Mouse (Mus musculus): Measurements from ENCODE around the gene Cavin1. TPM values are rescaled to one million over a fixed set of nuclear protein-coding genes. Genes with fewer than 3 reads are reported as not detected.

Gene Cavin1
- polyA plus RNA-seq, 2 experiments = 96.8 to 135 TPM

- DNase-seq (ENCODE audit: low spot score) = no peak
- H3K4me3 ChIP-seq (replicated peaks; ENCODE audit: low read length) = no peak overlapping the region
- no peaks in the 10 kb centered on the region for H3K9me3 ChIP-seq (ENCODE audit: control insufficient read depth, low read length)
- peaks cover 65% of the 10 kb centered on the region for H3K36me3 ChIP-seq (ENCODE audit: control insufficient read depth, insufficient read depth, low read length)
- no peak for TF ChIP-seq POLR2A (IDR thresholded peaks at IDR 0.05; ENCODE audit: borderline replicate concordance, extremely low read depth, insufficient read depth, insufficient read length)
- 88% methylated on average over 4 of the region's 4 CpGs for WGBS
- no peak for ATAC-seq (ENCODE audit: low FRiP score, low read depth)
- H3K4me2 ChIP-seq (replicated peaks; ENCODE audit: low read depth, low read length, severe bottlenecking) = no peak overlapping the region
- no peaks in the 10 kb centered on the region for H3K27me3 ChIP-seq (ENCODE audit: control insufficient read depth, insufficient read depth, low read length)
- H3K4me1 ChIP-seq (ENCODE audit: control insufficient read depth, insufficient read depth, low read length) = no peaks in the 10 kb centered on the region
- H3K9ac ChIP-seq (ENCODE audit: low read depth, low read length, severe bottlenecking) = no peak overlapping the region
- no peak overlapping the region for H3K27ac ChIP-seq (replicated peaks; ENCODE audit: low read depth, low read length)
Observed at GRCm38 (mm10) chr11:100906885-100907284, 63.8 kb downstream of the Cavin1 start.

Other genes with a start within 250 kb of the Cavin1 start
- 188 and 227 TPM in 2 replicates for gene Rab5c, start 232.7 kb downstream of the Cavin1 start, polyA plus RNA-seq (2012; rRNA removed)
- 73.2 and 75.1 TPM in 2 replicates for gene Rab5c, start 232.7 kb downstream of the Cavin1 start, polyA plus RNA-seq (2014; fragmentation: Nextera tagmentation; extraction: Ambion mirVana)
- 0.09 TPM in 2 replicates for gene Kcnh4, start 210.9 kb downstream of the Cavin1 start, polyA plus RNA-seq (2012; rRNA removed)
- gene Kcnh4, start 210.9 kb downstream of the Cavin1 start, polyA plus RNA-seq (2014; fragmentation: Nextera tagmentation; extraction: Ambion mirVana) = not detected in 2 replicates
- not detected in 2 replicates for gene Hcrt, start 208.0 kb downstream of the Cavin1 start, polyA plus RNA-seq (2012; rRNA removed)
- gene Hcrt, start 208.0 kb downstream of the Cavin1 start, polyA plus RNA-seq (2014; fragmentation: Nextera tagmentation; extraction: Ambion mirVana) = not detected in 2 replicates
- gene Ghdc, start 199.9 kb downstream of the Cavin1 start, polyA plus RNA-seq (2012; rRNA removed) = 12.1 and 14.0 TPM in 2 replicates
- gene Ghdc, start 199.9 kb downstream of the Cavin1 start, polyA plus RNA-seq (2014; fragmentation: Nextera tagmentation; extraction: Ambion mirVana) = 3.7 and 5.7 TPM in 2 replicates
- 24.4 and 27.0 TPM in 2 replicates for gene Stat5b, start 120.2 kb downstream of the Cavin1 start, polyA plus RNA-seq (2012; rRNA removed)
- gene Stat5b, start 120.2 kb downstream of the Cavin1 start, polyA plus RNA-seq (2014; fragmentation: Nextera tagmentation; extraction: Ambion mirVana) = 21.9 and 22.1 TPM in 2 replicates
- 8.0 and 11.3 TPM in 2 replicates for gene Stat5a, start 111.5 kb downstream of the Cavin1 start, polyA plus RNA-seq (2012; rRNA removed)
- 5.3 and 7.8 TPM in 2 replicates for gene Stat5a, start 111.5 kb downstream of the Cavin1 start, polyA plus RNA-seq (2014; fragmentation: Nextera tagmentation; extraction: Ambion mirVana)
- gene Stat3, start 31.3 kb downstream of the Cavin1 start, polyA plus RNA-seq (2012; rRNA removed) = 56.1 and 66.2 TPM in 2 replicates
- gene Stat3, start 31.3 kb downstream of the Cavin1 start, polyA plus RNA-seq (2014; fragmentation: Nextera tagmentation; extraction: Ambion mirVana) = 63.0 and 65.9 TPM in 2 replicates
- gene Atp6v0a1, start 38.6 kb upstream of the Cavin1 start, polyA plus RNA-seq (2012; rRNA removed) = 60.9 and 72.8 TPM in 2 replicates
- gene Atp6v0a1, start 38.6 kb upstream of the Cavin1 start, polyA plus RNA-seq (2014; fragmentation: Nextera tagmentation; extraction: Ambion mirVana) = 31.8 and 32.7 TPM in 2 replicates
- gene Naglu, start 99.1 kb upstream of the Cavin1 start, polyA plus RNA-seq (2012; rRNA removed) = 12.8 and 18.5 TPM in 2 replicates
- gene Naglu, start 99.1 kb upstream of the Cavin1 start, polyA plus RNA-seq (2014; fragmentation: Nextera tagmentation; extraction: Ambion mirVana) = 9.8 and 10.3 TPM in 2 replicates
- 0.23 and 0.42 TPM in 2 replicates for gene Hsd17b1, start 107.5 kb upstream of the Cavin1 start, polyA plus RNA-seq (2012; rRNA removed)
- not detected in 2 replicates for gene Hsd17b1, start 107.5 kb upstream of the Cavin1 start, polyA plus RNA-seq (2014; fragmentation: Nextera tagmentation; extraction: Ambion mirVana)
- gene Coasy, start 111.7 kb upstream of the Cavin1 start, polyA plus RNA-seq (2012; rRNA removed) = 49.1 and 64.3 TPM in 2 replicates
- 41.9 and 43.3 TPM in 2 replicates for gene Coasy, start 111.7 kb upstream of the Cavin1 start, polyA plus RNA-seq (2014; fragmentation: Nextera tagmentation; extraction: Ambion mirVana)
- 40.2 and 61.6 TPM in 2 replicates for gene Mlx, start 116.4 kb upstream of the Cavin1 start, polyA plus RNA-seq (2012; rRNA removed)
- gene Mlx, start 116.4 kb upstream of the Cavin1 start, polyA plus RNA-seq (2014; fragmentation: Nextera tagmentation; extraction: Ambion mirVana) = 42.4 and 44.4 TPM in 2 replicates
- gene Psmc3ip, start 124.5 kb upstream of the Cavin1 start, polyA plus RNA-seq (2012; rRNA removed) = 15.7 and 24.3 TPM in 2 replicates
- gene Psmc3ip, start 124.5 kb upstream of the Cavin1 start, polyA plus RNA-seq (2014; fragmentation: Nextera tagmentation; extraction: Ambion mirVana) = 32.9 and 36.5 TPM in 2 replicates
- 53.6 and 65.4 TPM in 2 replicates for gene Retreg3, start 149.0 kb upstream of the Cavin1 start, polyA plus RNA-seq (2012; rRNA removed)
- gene Retreg3, start 149.0 kb upstream of the Cavin1 start, polyA plus RNA-seq (2014; fragmentation: Nextera tagmentation; extraction: Ambion mirVana) = 11.3 and 12.7 TPM in 2 replicates
- 32.4 and 36.8 TPM in 2 replicates for gene Tubg1, start 149.1 kb upstream of the Cavin1 start, polyA plus RNA-seq (2012; rRNA removed)
- 52.5 and 52.7 TPM in 2 replicates for gene Tubg1, start 149.1 kb upstream of the Cavin1 start, polyA plus RNA-seq (2014; fragmentation: Nextera tagmentation; extraction: Ambion mirVana)
- 6.2 and 7.3 TPM in 2 replicates for gene Tubg2, start 185.0 kb upstream of the Cavin1 start, polyA plus RNA-seq (2012; rRNA removed)
- 7.1 and 8.0 TPM in 2 replicates for gene Tubg2, start 185.0 kb upstream of the Cavin1 start, polyA plus RNA-seq (2014; fragmentation: Nextera tagmentation; extraction: Ambion mirVana)
- gene Cntnap1, start 199.6 kb upstream of the Cavin1 start, polyA plus RNA-seq (2012; rRNA removed) = 1.5 and 2.1 TPM in 2 replicates
- 0.56 and 0.64 TPM in 2 replicates for gene Cntnap1, start 199.6 kb upstream of the Cavin1 start, polyA plus RNA-seq (2014; fragmentation: Nextera tagmentation; extraction: Ambion mirVana)
- 17.4 and 20.6 TPM in 2 replicates for gene Plekhh3, start 200.5 kb upstream of the Cavin1 start, polyA plus RNA-seq (2012; rRNA removed)
- 19.6 and 20.5 TPM in 2 replicates for gene Plekhh3, start 200.5 kb upstream of the Cavin1 start, polyA plus RNA-seq (2014; fragmentation: Nextera tagmentation; extraction: Ambion mirVana)
- 0.09 and 0.17 TPM in 2 replicates for gene Ccr10, start 204.6 kb upstream of the Cavin1 start, polyA plus RNA-seq (2012; rRNA removed)
- gene Ccr10, start 204.6 kb upstream of the Cavin1 start, polyA plus RNA-seq (2014; fragmentation: Nextera tagmentation; extraction: Ambion mirVana) = 0.11 and 0.41 TPM in 2 replicates

Data from limb, embryonic 14.5 days (tissue).